Mouse (Mus musculus) thymus, adult 2 months (tissue): Measurements from ENCODE around the gene Zfp64. TPM values are rescaled to one million over a fixed set of nuclear protein-coding genes. Genes with fewer than 3 reads are reported as not detected.
"Not testable (repeated sequence)": the region's sequence is repeated elsewhere in the genome, so short reads cannot be mapped to it uniquely, and the experiment has no call there.

Experiments
- DNase-seq: peaks from one replicate; pipeline ENCODE4 v3.0.0; 2021
- H3K27ac ChIP-seq: fragments of 200-500 bp; 2 replicates; pipeline ENCODE4 v1.5.1; 2012; ENCODE audit warnings: low read length, control low read depth; ENCODE audit not compliant: control insufficient read depth, insufficient read depth
- H3K27me3 ChIP-seq: fragments of 200-500 bp; 2 replicates; pipeline ENCODE4 v1.6.1; 2012; ENCODE audit warnings: mild to moderate bottlenecking, low read length, moderate library complexity, mixed read lengths; ENCODE audit not compliant: control insufficient read depth, insufficient read depth
- H3K36me3 ChIP-seq: fragments of 200-500 bp; 2 replicates; pipeline ENCODE4 v1.6.1; 2012; ENCODE audit warnings: mild to moderate bottlenecking, low read length, moderate library complexity; ENCODE audit not compliant: control insufficient read depth, insufficient read depth
- H3K4me1 ChIP-seq: fragments of 200-500 bp; replicated peaks from 2 replicates; pipeline ENCODE4 v1.6.1; 2012; ENCODE audit warnings: low read length; ENCODE audit not compliant: control insufficient read depth, insufficient read depth
- H3K4me3 ChIP-seq: fragments of 200-500 bp; 2 replicates; pipeline ENCODE4 v1.5.1; 2012; ENCODE audit warnings: mild to moderate bottlenecking, low read length, control low read depth, moderate library complexity; ENCODE audit not compliant: control insufficient read depth, insufficient read depth
- CTCF ChIP-seq: fragments of 200-500 bp; IDR thresholded peaks from 2 replicates; pipeline ENCODE4 v1.5.1; 2012; ENCODE audit warnings: mild to moderate bottlenecking, control low read depth, low read length, moderate library complexity, borderline replicate concordance; ENCODE audit not compliant: control insufficient read depth, poor library complexity, insufficient read depth; ENCODE audit errors: extremely low read depth
- POLR2A ChIP-seq: fragments of 200-500 bp; IDR thresholded peaks from 2 replicates; pipeline ENCODE4 v1.6.1; 2012; ENCODE audit warnings: mild to moderate bottlenecking, low read length, control low read depth, moderate library complexity; ENCODE audit not compliant: control insufficient read depth, poor library complexity, insufficient read depth; ENCODE audit errors: extremely low read depth
- WGBS: fragments of 180-500 bp; shearing (Covaris S2); methylation state at CpG from one replicate; pipeline ENCODE4 v1.1.7; 2018; 5-methylcytosine and 5-hydroxymethylcytosine counted together
- polyA plus RNA-seq: library from polyadenylated mRNA; depleted of rRNA; stranded (reverse); fragments of >200 nt; gene quantifications from 2 replicates; pipeline ENCODE4 v1.2.3, GENCODE M21; 2012; rRNA removed

The Zfp64 gene
- polyA plus RNA-seq, 1 experiment = 63.1 TPM

DNA sequence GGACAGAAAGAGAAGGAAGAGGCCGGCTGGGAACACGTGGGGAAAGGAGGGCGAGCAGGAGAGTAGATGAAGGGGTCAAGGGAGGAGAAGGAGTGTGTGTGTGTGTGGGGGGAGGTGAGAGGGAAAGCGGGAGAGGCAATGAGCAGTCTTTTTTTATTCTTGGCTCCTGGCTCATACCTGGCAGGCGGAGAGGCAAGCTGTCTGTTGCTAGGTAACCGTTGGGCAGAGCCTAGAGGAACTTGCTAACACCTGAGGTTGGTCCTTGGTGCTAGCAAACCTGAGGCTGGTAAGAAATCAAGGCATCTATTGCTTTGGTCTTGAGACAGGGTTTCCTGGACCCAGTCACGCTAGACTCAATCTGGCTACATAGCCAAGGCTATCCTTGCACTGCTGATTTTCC, 98.7 kb downstream of the Zfp64 start:
- TF ChIP-seq POLR2A = no peak
- TF ChIP-seq CTCF = no peak
- 72% methylated on average over 7 of the region's 7 CpGs for WGBS

DNA sequence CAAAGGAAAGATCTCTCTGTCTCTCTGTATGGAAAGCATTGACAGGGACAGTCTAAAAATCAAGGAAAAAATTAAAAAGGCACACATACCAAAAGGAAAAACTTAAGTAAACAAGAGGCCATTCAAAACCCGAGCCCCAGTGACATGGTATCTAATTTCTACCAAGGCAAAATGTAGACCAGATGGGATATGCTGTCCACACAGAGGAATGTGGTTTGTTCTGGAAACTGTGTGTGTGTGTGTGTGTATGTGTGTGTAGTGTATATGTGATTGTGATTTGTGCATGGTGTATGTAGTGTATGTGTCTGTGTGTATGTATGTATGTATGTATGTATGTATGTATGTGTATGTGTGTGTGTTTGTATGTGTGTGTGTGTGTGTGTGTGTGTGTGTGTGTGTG, 100.6 kb downstream of the Zfp64 start:
- TF ChIP-seq CTCF = no peak
- no peak for TF ChIP-seq POLR2A
- 66% methylated on average over 1 of the region's 1 CpGs for WGBS

More for the DNA sequence above, 98.7 kb downstream of the Zfp64 start:
- no peak overlapping the region for H3K27ac ChIP-seq
- H3K4me1 ChIP-seq = no peaks in the 10 kb centered on the region
- H3K4me3 ChIP-seq = no peak overlapping the region
- DNase-seq = no peak
- no peaks in the 10 kb centered on the region for H3K27me3 ChIP-seq
- H3K36me3 ChIP-seq = no peaks in the 10 kb centered on the region

DNA sequence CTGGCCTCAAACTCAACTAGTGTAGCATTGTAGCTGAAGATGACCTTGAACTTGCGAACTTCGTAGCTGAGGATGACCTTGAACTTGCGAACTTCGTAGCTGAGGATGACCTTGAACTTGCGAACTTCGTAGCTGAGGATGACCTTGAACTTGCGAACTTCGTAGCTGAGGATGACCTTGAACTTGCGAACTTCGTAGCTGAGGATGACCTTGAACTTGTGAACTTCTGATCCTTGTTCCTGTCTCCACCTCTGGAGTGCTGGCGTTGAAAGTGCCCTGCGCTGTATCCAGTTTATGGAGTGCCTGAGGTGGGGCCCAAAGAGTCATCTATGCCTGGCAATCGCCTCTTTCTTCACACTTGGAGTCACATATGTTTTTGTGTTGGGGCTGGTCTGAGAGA, 101.5 kb downstream of the Zfp64 start:
- not testable (repeated sequence) for H3K4me3 ChIP-seq, DNase-seq, H3K27ac ChIP-seq, H3K27me3 ChIP-seq, H3K4me1 ChIP-seq, H3K36me3 ChIP-seq
- WGBS = 91% methylated on average over 13 of the region's 13 CpGs

More for the DNA sequence above, 100.6 kb downstream of the Zfp64 start:
- H3K27me3 ChIP-seq = no peaks in the 10 kb centered on the region
- no peak overlapping the region for H3K4me3 ChIP-seq
- H3K4me1 ChIP-seq = no peaks in the 10 kb centered on the region
- H3K36me3 ChIP-seq = no peaks in the 10 kb centered on the region
- no peak overlapping the region for H3K27ac ChIP-seq
- no peak for DNase-seq

DNA sequence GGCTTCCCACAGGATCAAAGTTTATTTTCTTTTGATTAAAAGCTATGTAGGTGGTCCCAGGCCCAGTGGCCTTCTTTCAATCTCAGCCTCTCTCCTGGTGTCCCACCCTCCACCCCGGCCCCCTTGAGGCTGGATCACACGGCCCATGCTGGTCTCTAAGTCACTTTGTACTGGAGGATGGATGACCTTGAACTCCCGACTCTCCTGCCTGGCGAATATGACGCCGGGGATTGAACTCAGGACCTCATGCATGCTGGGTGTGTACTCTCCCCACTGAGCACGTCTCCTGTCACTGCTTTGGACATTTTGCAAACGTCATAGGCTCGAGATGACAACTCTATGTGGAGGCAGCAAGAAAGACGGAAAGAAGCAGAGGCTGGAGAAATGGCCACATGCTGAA, 103.8 kb downstream of the Zfp64 start:
- Histone ChIP-seq H3K27me3 (no peaks in the 10 kb centered on the region), H3K27ac (no peak overlapping the region), H3K36me3 (no peaks in the 10 kb centered on the region), H3K4me3 (no peak overlapping the region), H3K4me1 (no peaks in the 10 kb centered on the region)
- no peak for TF ChIP-seq CTCF
- TF ChIP-seq POLR2A = no peak
- 91% methylated on average over 10 of the region's 10 CpGs for WGBS
- DNase-seq = no peak

DNA sequence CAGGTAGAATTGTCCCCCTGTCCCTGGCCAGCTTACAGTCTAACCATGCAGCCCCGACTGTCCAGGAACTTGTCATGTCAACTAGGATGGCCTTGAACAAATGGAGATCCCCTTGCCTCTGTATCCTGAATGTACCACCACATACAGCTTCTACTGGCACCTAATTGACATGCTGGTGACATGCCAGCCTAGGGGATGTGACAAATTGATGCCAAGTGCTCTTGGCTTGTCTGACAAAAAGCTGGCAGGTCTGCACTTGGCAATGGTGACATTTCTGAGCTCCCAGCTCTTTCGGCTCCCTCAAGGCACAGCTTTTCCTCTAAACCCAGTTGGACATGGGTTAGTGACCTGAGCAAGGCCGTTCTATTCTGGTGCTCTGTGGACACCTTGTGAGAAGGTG, 106.8 kb downstream of the Zfp64 start:
- DNase-seq = no peak
- TF ChIP-seq POLR2A = no peak
- no peak for TF ChIP-seq CTCF
- H3K27ac ChIP-seq = no peak overlapping the region

DNA sequence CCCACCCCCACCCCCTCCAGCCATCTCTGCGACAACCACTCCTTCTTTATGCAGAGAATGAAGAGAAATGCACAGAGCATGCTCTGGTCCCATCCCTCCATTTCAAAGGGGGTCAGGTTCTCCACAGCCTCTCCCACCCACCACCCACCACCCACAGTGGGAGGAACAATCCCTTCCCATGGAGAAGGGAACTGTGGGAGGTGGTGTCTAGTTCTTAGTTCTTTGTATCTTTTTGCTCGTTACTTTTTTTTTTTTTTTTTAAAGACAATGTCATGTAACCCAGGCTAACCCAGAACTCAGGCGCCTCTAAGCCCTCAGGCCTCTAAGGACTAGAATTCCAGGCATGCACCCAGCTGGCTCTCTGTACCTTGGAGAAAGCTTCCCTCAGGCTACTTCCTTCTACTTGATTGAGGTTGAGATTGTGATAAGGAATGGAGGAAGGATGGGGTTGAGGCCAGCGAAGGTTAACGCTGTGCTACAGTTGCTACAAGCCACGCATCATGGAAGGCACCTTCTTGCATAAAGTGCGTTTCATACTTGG, 109.1 kb downstream of the Zfp64 start:
- whole genome bisulfite sequencing = 48% methylated on average over 7 of the region's 7 CpGs
- no peak overlapping the region for H3K27ac ChIP-seq
- peaks cover 9% of the 10 kb centered on the region; the same call in 1 of the 2 replicates for H3K27me3 ChIP-seq
- TF ChIP-seq CTCF (no peak), POLR2A (no peak)
- H3K4me1 ChIP-seq = no peaks in the 10 kb centered on the region
- no peak overlapping the region for H3K4me3 ChIP-seq
- no peak for DNase-seq
- H3K36me3 ChIP-seq = no peaks in the 10 kb centered on the region

More for the DNA sequence above, 106.8 kb downstream of the Zfp64 start:
- Histone ChIP-seq H3K27me3 (no peaks in the 10 kb centered on the region), H3K36me3 (no peaks in the 10 kb centered on the region), H3K4me1 (no peaks in the 10 kb centered on the region), H3K4me3 (no peak overlapping the region)
- 93% methylated on average over 3 of the region's 3 CpGs for WGBS

Other genes starting within 250 kb of the Zfp64 start
- 20.5 and 29.9 TPM in 2 replicates for gene Atp9a, start 213.2 kb downstream of the Zfp64 start, polyA plus RNA-seq
- 0.04 TPM in 1 of 2 replicates, not detected in the other for gene Sall4, start 187.6 kb downstream of the Zfp64 start, polyA plus RNA-seq